Mouse (Mus musculus) liver, embryonic 14.5 days (tissue): ENCODE measurements around the gene Cox17.

Experiments used
- CTCF ChIP-seq: IDR thresholded peaks from 2 replicates; pipeline ENCODE4 v1.5.1; 2016; ENCODE audit warnings: antibody characterized with exemption, low read depth, control low read depth
- EP300 ChIP-seq: IDR thresholded peaks from 2 replicates; pipeline ENCODE4 v1.6.1; 2016; ENCODE audit warnings: antibody characterized with exemption, low read depth

- no peak for TF ChIP-seq CTCF
- TF ChIP-seq EP300: no peak
These were observed 3.1 kb downstream of the Cox17 start for GRCm38 (mm10) chr16:38349881-38350280.
